Mouse (Mus musculus) brain, embryonic 14.5 days (tissue): ENCODE data around the gene Srebf1.

Experiments used
- CTCF ChIP-seq: fragments of 200-500 bp; IDR thresholded peaks from 2 replicates; pipeline ENCODE4 v1.5.1; 2012; ENCODE audit warnings: inconsistent platforms, mild to moderate bottlenecking, moderate library complexity, borderline replicate concordance; ENCODE audit not compliant: insufficient read depth, insufficient read length; ENCODE audit errors: extremely low read depth
- POLR2A ChIP-seq: fragments of 200-500 bp; IDR thresholded peaks from 2 replicates; pipeline ENCODE4 v1.6.1; 2012; ENCODE audit warnings: mild to moderate bottlenecking, inconsistent platforms, borderline replicate concordance; ENCODE audit not compliant: poor library complexity, insufficient read depth, insufficient read length, severe bottlenecking; ENCODE audit errors: extremely low read depth

- no peak for TF ChIP-seq POLR2A
- TF ChIP-seq CTCF, result no peak
These were observed 5.7 kb downstream of the Srebf1 start for GRCm38 (mm10) chr11:60216671-60217070.
